Mouse (Mus musculus): ENCODE results near the gene Tectb. TPM values are rescaled to one million over a fixed set of nuclear protein-coding genes. Genes with fewer than 3 reads are reported as not detected.
A peak's percentile ranks its signal among the peaks of the same experiment; 100 is the strongest.

The Tectb gene
- polyA plus RNA-seq, 1 experiment from 2014 or later: 0.48 TPM

DNA sequence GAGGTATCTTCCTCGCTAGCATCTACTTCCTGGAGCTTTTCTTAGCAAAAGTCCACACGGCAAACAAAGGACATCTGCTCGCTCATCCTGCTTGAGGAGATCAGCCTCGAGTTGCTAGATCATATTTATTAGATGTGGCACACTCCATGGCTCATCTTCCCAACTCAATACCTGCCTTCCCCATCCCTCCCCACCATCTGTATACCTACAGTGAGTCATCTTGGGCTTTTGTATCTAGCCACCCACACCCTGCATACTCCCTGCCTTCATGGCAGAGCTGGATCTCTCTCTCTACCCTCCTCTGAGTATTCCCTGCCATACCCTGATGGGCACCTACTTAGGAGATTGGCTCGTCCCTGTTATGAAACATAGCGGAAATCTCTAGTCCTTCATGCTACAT lies 40.7 kb downstream of the Tectb start:
- peaks cover 12% of the 10 kb centered on the region for H3K4me1 ChIP-seq (replicated peaks; ENCODE audit: control insufficient read depth, insufficient read depth, low read length)
- 78% methylated on average over 6 of the region's 6 CpGs for WGBS
- H3K27me3 ChIP-seq (ENCODE audit: control insufficient read depth, insufficient read depth, low read depth, low read length): no peaks in the 10 kb centered on the region
- H3K36me3 ChIP-seq (ENCODE audit: control insufficient read depth, insufficient read depth, low read length): no peaks in the 10 kb centered on the region
- H3K9ac ChIP-seq (ENCODE audit: low read length): no peak overlapping the region
- no peak overlapping the region for H3K4me2 ChIP-seq (ENCODE audit: low read depth, low read length)
- no peak overlapping the region for H3K27ac ChIP-seq (ENCODE audit: low read length)
- H3K4me3 ChIP-seq (ENCODE audit: low read length): no peak overlapping the region
- H3K9me3 ChIP-seq (ENCODE audit: control insufficient read depth, low read length): no peaks in the 10 kb centered on the region
- ATAC-seq (ENCODE audit: low read depth): no peak

DNA sequence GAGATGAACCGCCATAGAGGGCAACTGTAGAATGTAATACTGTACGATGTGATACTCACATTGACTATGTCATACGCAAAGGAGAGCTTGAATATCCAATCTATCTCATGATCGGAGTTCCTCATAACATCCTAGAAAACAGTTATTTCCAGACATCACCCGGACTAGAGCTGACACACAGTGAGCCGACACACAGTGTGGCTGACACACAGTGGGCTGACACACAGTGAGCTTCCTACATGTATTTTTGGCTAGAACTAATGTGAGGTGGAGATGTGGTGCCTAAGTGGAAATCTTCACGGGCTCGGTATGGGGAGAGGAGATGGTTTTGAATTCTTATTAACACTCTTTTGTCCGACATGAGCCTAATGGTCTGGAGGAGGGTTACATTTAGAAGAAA lies 41.7 kb downstream of the Tectb start:
- no peak overlapping the region for H3K27ac ChIP-seq (ENCODE audit: low read length)
- ATAC-seq (ENCODE audit: low read depth): no peak

DNA sequence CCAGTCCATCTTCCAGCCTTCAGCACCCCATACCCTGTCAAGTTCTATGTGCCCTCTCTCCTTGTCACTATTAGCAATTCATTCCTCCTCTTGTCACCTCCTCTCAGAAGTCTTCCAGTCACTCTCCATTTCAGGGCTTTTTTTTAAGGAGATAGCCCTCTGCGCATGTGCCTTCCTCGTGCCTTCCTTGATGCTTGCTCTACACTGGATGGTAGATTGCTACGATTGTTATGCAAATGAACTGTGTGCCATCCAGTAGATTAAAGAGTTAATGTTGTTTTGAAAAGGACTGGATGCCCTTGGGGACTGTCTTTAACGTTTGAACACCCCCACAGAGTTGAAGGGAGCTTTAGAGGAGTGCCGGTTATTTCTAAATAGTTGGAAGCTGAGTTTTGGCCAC lies 46.1 kb downstream of the Tectb start:
- Histone ChIP-seq H3K4me1 (replicated peaks; ENCODE audit: control insufficient read depth, insufficient read depth, low read length) (no peaks in the 10 kb centered on the region), H3K27ac (ENCODE audit: low read length) (no peak overlapping the region), H3K4me3 (ENCODE audit: low read length) (no peak overlapping the region), H3K27me3 (ENCODE audit: control insufficient read depth, insufficient read depth, low read depth, low read length) (no peaks in the 10 kb centered on the region), H3K9me3 (ENCODE audit: control insufficient read depth, low read length) (no peaks in the 10 kb centered on the region), H3K9ac (ENCODE audit: low read length) (no peak overlapping the region), H3K36me3 (ENCODE audit: control insufficient read depth, insufficient read depth, low read length) (no peaks in the 10 kb centered on the region), H3K4me2 (ENCODE audit: low read depth, low read length) (no peak overlapping the region)
- ATAC-seq (ENCODE audit: low read depth): no peak
- WGBS: 71% methylated on average over 5 of the region's 5 CpGs

More for the DNA sequence above, 41.7 kb downstream of the Tectb start:
- Histone ChIP-seq H3K36me3 (ENCODE audit: control insufficient read depth, insufficient read depth, low read length) (no peaks in the 10 kb centered on the region), H3K4me2 (ENCODE audit: low read depth, low read length) (no peak overlapping the region), H3K4me3 (ENCODE audit: low read length) (no peak overlapping the region), H3K4me1 (replicated peaks; ENCODE audit: control insufficient read depth, insufficient read depth, low read length) (peaks cover 12% of the 10 kb centered on the region), H3K9me3 (ENCODE audit: control insufficient read depth, low read length) (no peaks in the 10 kb centered on the region), H3K27me3 (ENCODE audit: control insufficient read depth, insufficient read depth, low read depth, low read length) (no peaks in the 10 kb centered on the region), H3K9ac (ENCODE audit: low read length) (no peak overlapping the region)
- 84% methylated on average over 9 of the region's 9 CpGs for whole genome bisulfite sequencing

DNA sequence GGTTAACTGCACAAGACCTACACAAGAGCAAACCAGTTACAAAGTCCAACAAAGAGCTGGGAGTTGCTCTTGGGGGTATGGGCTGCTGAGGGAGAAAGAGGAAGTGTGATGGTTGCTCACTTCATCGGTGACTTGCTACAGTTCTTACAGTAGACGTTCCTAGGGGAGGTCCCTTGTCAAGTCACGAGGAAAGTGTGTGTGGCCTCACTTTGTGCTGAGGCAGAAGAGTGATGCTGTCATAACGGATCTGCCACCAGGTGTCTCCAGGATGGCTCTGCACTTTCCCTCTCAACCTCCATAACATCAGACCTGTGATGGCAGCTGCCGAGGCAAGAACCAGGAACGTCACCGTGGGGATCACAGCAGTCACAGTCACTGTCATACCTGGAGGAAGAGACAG lies 46.6 kb downstream of the Tectb start:
- Histone ChIP-seq H3K9ac (ENCODE audit: low read length) (no peak overlapping the region), H3K27ac (ENCODE audit: low read length) (no peak overlapping the region), H3K9me3 (ENCODE audit: control insufficient read depth, low read length) (no peaks in the 10 kb centered on the region), H3K4me1 (replicated peaks; ENCODE audit: control insufficient read depth, insufficient read depth, low read length) (peaks cover 3% of the 10 kb centered on the region; the same call in 1 of the 2 replicates), H3K36me3 (ENCODE audit: control insufficient read depth, insufficient read depth, low read length) (no peaks in the 10 kb centered on the region), H3K4me2 (ENCODE audit: low read depth, low read length) (no peak overlapping the region), H3K27me3 (ENCODE audit: control insufficient read depth, insufficient read depth, low read depth, low read length) (no peaks in the 10 kb centered on the region), H3K4me3 (ENCODE audit: low read length) (no peak overlapping the region)
- ATAC-seq (ENCODE audit: low read depth): no peak
- WGBS: 73% methylated on average over 7 of the region's 7 CpGs

DNA sequence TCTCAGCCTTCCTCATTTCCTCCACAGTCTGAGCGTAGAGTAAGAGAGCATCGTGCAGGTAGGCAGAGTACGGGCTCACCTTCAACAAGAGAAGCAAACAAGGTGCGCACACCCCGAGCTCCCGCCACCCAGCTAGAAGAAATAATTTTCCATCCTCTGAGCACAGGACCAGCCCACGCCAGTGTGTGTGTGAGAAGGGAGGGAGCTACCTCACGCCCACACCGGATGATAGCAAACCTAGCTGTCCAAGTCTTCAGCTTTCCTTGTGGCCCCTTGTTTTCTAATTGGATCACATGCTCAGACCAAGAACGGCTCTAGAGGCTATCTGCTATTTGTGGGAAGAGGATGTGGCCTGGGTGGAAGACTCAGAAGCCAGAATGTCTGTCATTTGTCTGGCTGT lies 50.5 kb downstream of the Tectb start:
- Histone ChIP-seq H3K4me3 (ENCODE audit: low read length) (no peak overlapping the region), H3K9ac (ENCODE audit: low read length) (no peak overlapping the region), H3K4me2 (ENCODE audit: low read depth, low read length) (no peak overlapping the region), H3K4me1 (replicated peaks; ENCODE audit: control insufficient read depth, insufficient read depth, low read length) (peaks cover 4% of the 10 kb centered on the region; the same call in 1 of the 2 replicates), H3K27ac (ENCODE audit: low read length) (no peak overlapping the region), H3K36me3 (ENCODE audit: control insufficient read depth, insufficient read depth, low read length) (no peaks in the 10 kb centered on the region), H3K27me3 (ENCODE audit: control insufficient read depth, insufficient read depth, low read depth, low read length) (no peaks in the 10 kb centered on the region), H3K9me3 (ENCODE audit: control insufficient read depth, low read length) (no peaks in the 10 kb centered on the region)
- 61% methylated on average over 10 of the region's 10 CpGs for WGBS
- no peak for ATAC-seq (ENCODE audit: low read depth)

DNA sequence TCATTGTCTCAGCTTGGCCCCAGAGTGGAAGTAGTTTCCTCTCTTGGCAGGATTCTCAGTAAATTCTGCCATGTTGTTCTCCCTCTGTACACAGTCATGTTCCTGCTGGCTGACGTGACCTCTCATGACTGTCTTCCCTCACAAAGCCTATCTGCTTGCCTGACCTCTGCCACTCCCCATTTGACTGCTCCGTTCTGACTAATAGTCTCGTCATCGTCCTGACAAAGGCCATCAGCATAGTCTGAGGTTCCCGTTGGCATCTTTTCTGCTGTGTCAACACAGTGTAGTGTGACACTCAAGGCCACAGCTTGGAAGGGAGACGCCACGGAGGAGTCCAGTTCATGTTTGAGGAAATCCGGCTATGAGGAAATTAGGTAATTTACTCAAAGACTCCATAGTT lies 51.6 kb downstream of the Tectb start:
- no peak overlapping the region for H3K9ac ChIP-seq (ENCODE audit: low read length)
- H3K4me1 ChIP-seq (replicated peaks; ENCODE audit: control insufficient read depth, insufficient read depth, low read length): peaks cover 4% of the 10 kb centered on the region; the same call in 1 of the 2 replicates
- no peaks in the 10 kb centered on the region for H3K27me3 ChIP-seq (ENCODE audit: control insufficient read depth, insufficient read depth, low read depth, low read length)
- WGBS: 27% methylated on average over 8 of the region's 8 CpGs
- H3K4me3 ChIP-seq (ENCODE audit: low read length): no peak overlapping the region
- H3K4me2 ChIP-seq (ENCODE audit: low read depth, low read length): no peak overlapping the region
- peak; percentile 67 for ATAC-seq (ENCODE audit: low read depth)
- H3K9me3 ChIP-seq (ENCODE audit: control insufficient read depth, low read length): no peaks in the 10 kb centered on the region
- no peak overlapping the region for H3K27ac ChIP-seq (ENCODE audit: low read length)
- H3K36me3 ChIP-seq (ENCODE audit: control insufficient read depth, insufficient read depth, low read length): no peaks in the 10 kb centered on the region

DNA sequence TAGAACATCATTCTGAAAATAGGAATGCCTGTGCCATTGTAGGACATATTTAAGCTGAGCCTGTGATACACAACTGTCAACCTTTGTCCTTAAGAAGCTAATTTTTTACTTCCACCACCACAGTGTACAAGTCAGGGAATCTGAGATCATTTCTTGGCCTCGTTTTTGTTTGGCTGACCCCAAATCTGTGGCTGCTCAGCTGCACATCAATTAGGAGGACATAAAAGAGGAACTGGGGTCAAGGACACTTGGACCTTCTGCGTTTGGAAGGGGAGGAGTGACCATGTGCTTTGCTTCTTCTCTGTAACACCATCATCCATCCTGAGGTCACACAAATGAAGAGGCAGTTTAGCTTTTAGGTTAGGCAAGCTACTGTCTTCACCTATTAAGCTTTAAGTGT lies 55.5 kb downstream of the Tectb start:
- Histone ChIP-seq H3K27me3 (ENCODE audit: control insufficient read depth, insufficient read depth, low read depth, low read length) (no peaks in the 10 kb centered on the region), H3K4me3 (ENCODE audit: low read length) (no peak overlapping the region), H3K36me3 (ENCODE audit: control insufficient read depth, insufficient read depth, low read length) (no peaks in the 10 kb centered on the region), H3K4me2 (ENCODE audit: low read depth, low read length) (no peak overlapping the region), H3K9ac (ENCODE audit: low read length) (no peak overlapping the region), H3K4me1 (replicated peaks; ENCODE audit: control insufficient read depth, insufficient read depth, low read length) (peaks cover 4% of the 10 kb centered on the region; the same call in 1 of the 2 replicates), H3K9me3 (ENCODE audit: control insufficient read depth, low read length) (no peaks in the 10 kb centered on the region), H3K27ac (ENCODE audit: low read length) (no peak overlapping the region)
- no peak for ATAC-seq (ENCODE audit: low read depth)
- WGBS: 15% methylated on average over 2 of the region's 2 CpGs

DNA sequence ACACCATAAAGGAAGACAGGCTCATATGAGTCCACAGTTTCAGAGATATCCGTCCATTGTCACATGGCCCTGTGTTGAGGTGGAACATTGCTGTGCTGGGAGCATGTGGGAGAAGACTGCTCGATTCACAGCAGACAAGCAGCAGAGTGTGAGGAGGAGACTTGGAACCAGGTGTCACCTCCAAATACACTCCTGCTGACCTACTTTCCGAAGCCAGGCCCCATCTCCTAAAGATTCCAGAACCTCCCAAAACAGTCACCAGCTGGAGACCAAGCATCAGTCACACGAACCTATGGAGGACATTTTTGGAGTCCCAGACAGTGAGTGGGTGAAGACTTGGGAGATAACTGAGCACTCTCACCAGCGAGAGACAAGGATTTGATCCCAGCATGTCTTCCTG lies 56.0 kb downstream of the Tectb start:
- Histone ChIP-seq H3K4me3 (ENCODE audit: low read length) (no peak overlapping the region), H3K27me3 (ENCODE audit: control insufficient read depth, insufficient read depth, low read depth, low read length) (no peaks in the 10 kb centered on the region), H3K9ac (ENCODE audit: low read length) (no peak overlapping the region), H3K27ac (ENCODE audit: low read length) (no peak overlapping the region), H3K36me3 (ENCODE audit: control insufficient read depth, insufficient read depth, low read length) (no peaks in the 10 kb centered on the region), H3K9me3 (ENCODE audit: control insufficient read depth, low read length) (no peaks in the 10 kb centered on the region), H3K4me1 (replicated peaks; ENCODE audit: control insufficient read depth, insufficient read depth, low read length) (peaks cover 4% of the 10 kb centered on the region; the same call in 1 of the 2 replicates), H3K4me2 (ENCODE audit: low read depth, low read length) (no peak overlapping the region)
- WGBS: 75% methylated on average over 5 of the region's 5 CpGs
- ATAC-seq (ENCODE audit: low read depth): no peak

DNA sequence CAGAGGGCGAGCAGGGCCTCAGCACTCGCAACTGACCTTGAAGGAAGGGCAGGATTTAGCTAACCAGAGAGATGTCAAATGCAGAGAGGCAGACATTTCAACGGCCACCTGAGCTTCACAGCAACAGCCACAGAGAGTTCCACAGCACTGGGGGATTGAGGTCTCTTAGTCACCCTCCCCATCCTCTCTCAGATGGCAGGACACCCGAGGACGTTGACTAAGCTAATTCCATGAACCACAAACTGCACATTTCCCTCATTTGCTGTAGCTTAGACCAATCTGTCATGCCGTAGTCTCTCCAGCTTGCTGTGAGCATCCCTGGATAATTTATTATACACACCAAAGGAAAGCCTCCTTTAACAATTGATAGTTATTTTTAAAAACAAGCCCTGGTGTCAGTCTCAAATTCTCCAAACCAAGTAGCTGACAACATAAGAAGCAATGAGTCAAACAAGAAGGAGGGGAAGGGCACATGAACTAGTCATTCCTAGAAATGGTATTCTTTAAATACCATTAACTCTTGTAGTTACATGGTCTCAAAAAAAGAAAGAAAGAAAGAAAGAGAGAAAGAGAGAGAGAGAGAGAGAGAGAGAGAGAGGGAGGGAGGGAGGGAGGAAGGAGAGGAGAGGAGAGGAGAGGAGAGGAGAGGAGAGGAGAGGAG lies 59.4 kb downstream of the Tectb start:
- no peak overlapping the region for H3K4me2 ChIP-seq (ENCODE audit: low read depth, low read length)
- H3K36me3 ChIP-seq (ENCODE audit: control insufficient read depth, insufficient read depth, low read length): no peaks in the 10 kb centered on the region
- no peaks in the 10 kb centered on the region for H3K9me3 ChIP-seq (ENCODE audit: control insufficient read depth, low read length)
- H3K4me1 ChIP-seq (replicated peaks; ENCODE audit: control insufficient read depth, insufficient read depth, low read length): peaks cover 4% of the 10 kb centered on the region
- H3K27me3 ChIP-seq (ENCODE audit: control insufficient read depth, insufficient read depth, low read depth, low read length): no peaks in the 10 kb centered on the region
- no peak overlapping the region for H3K4me3 ChIP-seq (ENCODE audit: low read length)
- no peak overlapping the region for H3K9ac ChIP-seq (ENCODE audit: low read length)
- H3K27ac ChIP-seq (ENCODE audit: low read length): no peak overlapping the region
- no peak for ATAC-seq (ENCODE audit: low read depth)
- 65% methylated on average over 6 of the region's 6 CpGs for WGBS
